Mouse (Mus musculus): ENCODE results near the gene Hectd3. TPM values are rescaled to one million over a fixed set of nuclear protein-coding genes. Genes with fewer than 3 reads are reported as not detected.

Gene Hectd3
- total and polyA plus RNA-seq, 2 experiments, result 22.6 to 83.2 TPM

DNA sequence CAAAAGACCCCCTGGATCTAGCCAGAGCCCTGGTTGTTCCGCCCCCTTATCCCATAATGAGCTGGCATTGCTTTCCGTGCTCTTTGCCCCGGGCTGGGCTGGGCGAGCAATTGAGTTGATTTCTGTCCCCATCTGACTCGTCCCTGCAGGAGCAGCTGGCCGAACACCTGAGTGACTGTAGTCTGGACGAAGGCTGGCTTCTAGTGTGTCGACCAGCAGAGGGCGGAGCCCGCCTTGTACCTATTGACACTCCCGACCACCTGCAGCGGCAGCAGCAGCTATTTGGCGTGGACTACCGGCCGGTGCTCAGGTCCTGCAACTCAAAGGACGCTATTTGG lies 650 bp downstream of the Hectd3 start:
- Histone ChIP-seq H3K79me2 (ENCODE audit: control insufficient read depth, insufficient read depth, low read length) (0 out of 2 replicates have a peak, but pooled peaks cover 4% of the 10 kb centered on the region), H3K4me3 (ENCODE audit: insufficient read depth, low read depth, low read length) (peak overlapping the region; percentile 95), H3K36me3 (ENCODE audit: control insufficient read depth, insufficient read depth, low read length) (peaks cover 23% of the 10 kb centered on the region), H3K4me1 (ENCODE audit: control insufficient read depth, insufficient read depth, low read length) (peaks cover 15% of the 10 kb centered on the region), H3K27ac (replicated peaks; ENCODE audit: insufficient read depth, low read depth, low read length) (peak overlapping the region; percentile 96), H3K9ac (ENCODE audit: low read depth, low read length) (peak overlapping the region; percentile 98), H3K27me3 (ENCODE audit: control insufficient read depth, insufficient read depth, low read length) (no peaks in the 10 kb centered on the region)
- peak; percentile 84 for DNase-seq (ENCODE audit: extremely low read depth, low read depth, low spot score)
- WGBS, result under 1% methylated on average over 16 of the region's 16 CpGs
- TF ChIP-seq CTCF (IDR thresholded peaks at IDR 0.05; ENCODE audit: low read depth, low read length) (peak; percentile 80), POLR2A (IDR thresholded peaks at IDR 0.05; ENCODE audit: extremely low read depth, insufficient read depth, low read length) (no peak)

DNA sequence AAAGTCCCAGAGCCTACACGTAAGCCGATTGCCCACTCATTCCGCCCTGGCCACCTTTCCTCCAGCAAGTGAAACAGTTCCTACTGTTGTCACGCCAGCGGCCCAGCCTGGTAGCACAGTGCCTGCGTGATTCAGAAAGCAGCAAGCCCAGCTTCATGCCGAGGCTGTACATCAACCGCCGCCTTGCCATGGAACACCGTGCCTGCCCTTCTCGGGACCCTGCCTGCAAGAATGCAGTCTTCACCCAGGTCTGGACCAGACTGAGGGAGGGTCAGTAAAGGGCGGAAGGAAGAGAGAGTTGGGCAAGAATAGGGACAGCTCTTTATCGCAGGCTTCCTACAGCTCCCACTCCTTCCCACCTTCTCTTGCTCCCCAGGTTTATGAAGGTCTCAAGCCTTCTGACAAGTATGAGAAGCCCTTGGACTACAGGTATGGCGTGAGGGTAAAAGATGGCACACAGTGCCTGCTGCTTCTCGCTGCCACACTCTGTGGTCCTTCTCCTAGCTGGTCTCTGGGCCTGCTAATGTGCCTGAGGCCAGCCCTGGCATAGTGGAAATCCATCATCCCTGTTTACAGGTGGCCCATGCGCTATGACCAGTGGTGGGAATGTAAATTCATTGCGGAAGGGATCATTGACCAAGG lies 4.5 kb downstream of the Hectd3 start:
- TF ChIP-seq POLR2A (IDR thresholded peaks at IDR 0.05; ENCODE audit: extremely low read depth, insufficient read depth, low read length) (no peak), CTCF (IDR thresholded peaks at IDR 0.05; ENCODE audit: low read depth, low read length) (no peak)
- Histone ChIP-seq H3K36me3 (ENCODE audit: control insufficient read depth, insufficient read depth, low read length) (peaks cover 31% of the 10 kb centered on the region), H3K79me2 (ENCODE audit: control insufficient read depth, insufficient read depth, low read length) (no peaks in the 10 kb centered on the region), H3K27me3 (ENCODE audit: control insufficient read depth, insufficient read depth, low read length) (no peaks in the 10 kb centered on the region), H3K4me3 (ENCODE audit: insufficient read depth, low read depth, low read length) (no peak overlapping the region), H3K27ac (replicated peaks; ENCODE audit: insufficient read depth, low read depth, low read length) (no peak overlapping the region), H3K4me1 (ENCODE audit: control insufficient read depth, insufficient read depth, low read length) (peaks cover 7% of the 10 kb centered on the region), H3K9ac (ENCODE audit: low read depth, low read length) (no peak overlapping the region)
- WGBS, result 97% methylated on average over 17 of the region's 17 CpGs
- no peak for DNase-seq (ENCODE audit: extremely low read depth, low read depth, low spot score)

DNA sequence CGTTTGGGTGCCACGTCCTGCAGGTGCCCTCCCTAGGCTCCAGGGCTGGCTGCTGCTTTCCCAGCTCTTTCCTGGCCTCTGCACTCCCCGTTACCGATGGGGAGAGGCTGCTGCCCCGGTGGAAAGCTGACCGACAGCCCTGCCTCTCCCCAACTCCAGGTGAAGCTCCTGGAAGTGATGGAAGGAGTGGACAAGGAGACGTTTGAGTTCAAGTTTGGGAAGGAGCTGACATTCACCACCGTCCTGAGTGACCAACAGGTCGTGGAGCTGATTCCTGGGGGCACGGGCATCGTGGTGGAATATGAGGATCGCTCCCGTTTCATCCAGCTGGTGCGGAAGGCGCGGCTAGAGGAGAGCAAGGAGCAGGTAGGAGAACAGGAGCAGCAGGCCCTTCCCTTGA lies 6.8 kb downstream of the Hectd3 start:
- 94% methylated on average over 16 of the region's 16 CpGs for WGBS
- Histone ChIP-seq H3K27ac (replicated peaks; ENCODE audit: insufficient read depth, low read depth, low read length) (no peak overlapping the region), H3K9ac (ENCODE audit: low read depth, low read length) (no peak overlapping the region), H3K79me2 (ENCODE audit: control insufficient read depth, insufficient read depth, low read length) (no peaks in the 10 kb centered on the region), H3K4me1 (ENCODE audit: control insufficient read depth, insufficient read depth, low read length) (no peaks in the 10 kb centered on the region), H3K27me3 (ENCODE audit: control insufficient read depth, insufficient read depth, low read length) (no peaks in the 10 kb centered on the region), H3K4me3 (ENCODE audit: insufficient read depth, low read depth, low read length) (no peak overlapping the region), H3K36me3 (ENCODE audit: control insufficient read depth, insufficient read depth, low read length) (peaks cover 32% of the 10 kb centered on the region)
- no peak for DNase-seq (ENCODE audit: extremely low read depth, low read depth, low spot score)
- TF ChIP-seq CTCF (IDR thresholded peaks at IDR 0.05; ENCODE audit: low read depth, low read length) (no peak), POLR2A (IDR thresholded peaks at IDR 0.05; ENCODE audit: extremely low read depth, insufficient read depth, low read length) (no peak)

DNA sequence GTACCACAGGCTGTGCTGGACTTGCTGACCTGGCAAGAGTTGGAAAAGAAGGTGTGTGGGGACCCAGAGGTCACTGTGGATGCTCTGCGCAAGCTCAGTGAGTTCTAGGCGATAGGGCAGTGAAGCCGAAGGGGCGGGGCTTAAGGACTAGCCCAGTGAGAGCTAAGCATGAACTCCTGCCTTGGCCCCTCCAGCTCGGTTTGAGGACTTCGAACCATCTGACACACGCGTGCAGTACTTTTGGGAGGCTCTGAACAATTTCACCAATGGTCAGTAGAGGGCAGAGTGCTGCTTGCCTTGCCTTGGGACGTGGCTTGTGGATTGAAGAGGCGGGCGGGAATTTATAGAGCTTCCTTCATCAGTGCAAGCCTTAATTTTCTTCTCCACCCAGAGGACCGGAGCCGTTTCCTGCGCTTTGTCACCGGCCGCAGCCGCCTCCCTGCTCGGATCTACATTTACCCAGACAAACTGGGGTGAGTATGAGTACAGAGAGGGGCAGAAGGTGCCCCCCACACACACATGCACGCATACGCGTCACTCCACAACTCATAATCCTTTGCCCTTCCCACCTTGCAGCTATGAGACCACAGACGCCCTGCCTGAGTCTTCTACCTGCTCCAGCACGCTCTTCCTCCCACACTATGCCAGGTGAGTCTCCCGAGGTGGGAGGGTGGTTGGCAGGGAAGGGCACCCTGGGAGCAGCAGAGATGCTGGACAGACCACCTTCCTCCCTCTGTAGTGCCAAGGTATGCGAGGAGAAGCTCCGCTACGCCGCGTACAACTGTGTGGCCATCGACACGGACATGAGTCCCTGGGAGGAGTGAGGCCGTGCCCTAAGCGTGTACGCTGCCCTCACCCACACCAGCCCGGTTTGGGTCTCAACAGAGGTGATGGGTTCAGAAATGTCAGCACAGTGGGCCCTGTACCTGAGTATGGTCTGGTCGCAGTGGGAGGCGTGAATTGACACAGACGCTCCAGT lies 7.7 kb downstream of the Hectd3 start:
- no peaks in the 10 kb centered on the region for H3K79me2 ChIP-seq (ENCODE audit: control insufficient read depth, insufficient read depth, low read length)
- H3K9ac ChIP-seq (ENCODE audit: low read depth, low read length), result no peak overlapping the region
- H3K27ac ChIP-seq (replicated peaks; ENCODE audit: insufficient read depth, low read depth, low read length), result no peak overlapping the region
- 70% methylated on average over 38 of the region's 38 CpGs for WGBS
- DNase-seq (ENCODE audit: extremely low read depth, low read depth, low spot score), result peak; percentile 75
- H3K4me1 ChIP-seq (ENCODE audit: control insufficient read depth, insufficient read depth, low read length), result no peaks in the 10 kb centered on the region
- H3K4me3 ChIP-seq (ENCODE audit: insufficient read depth, low read depth, low read length), result no peak overlapping the region
- H3K36me3 ChIP-seq (ENCODE audit: control insufficient read depth, insufficient read depth, low read length), result peaks cover 30% of the 10 kb centered on the region
- no peaks in the 10 kb centered on the region for H3K27me3 ChIP-seq (ENCODE audit: control insufficient read depth, insufficient read depth, low read length)
- TF ChIP-seq CTCF (IDR thresholded peaks at IDR 0.05; ENCODE audit: low read depth, low read length), result peak; percentile 79
- no peak for TF ChIP-seq POLR2A (IDR thresholded peaks at IDR 0.05; ENCODE audit: extremely low read depth, insufficient read depth, low read length)

DNA sequence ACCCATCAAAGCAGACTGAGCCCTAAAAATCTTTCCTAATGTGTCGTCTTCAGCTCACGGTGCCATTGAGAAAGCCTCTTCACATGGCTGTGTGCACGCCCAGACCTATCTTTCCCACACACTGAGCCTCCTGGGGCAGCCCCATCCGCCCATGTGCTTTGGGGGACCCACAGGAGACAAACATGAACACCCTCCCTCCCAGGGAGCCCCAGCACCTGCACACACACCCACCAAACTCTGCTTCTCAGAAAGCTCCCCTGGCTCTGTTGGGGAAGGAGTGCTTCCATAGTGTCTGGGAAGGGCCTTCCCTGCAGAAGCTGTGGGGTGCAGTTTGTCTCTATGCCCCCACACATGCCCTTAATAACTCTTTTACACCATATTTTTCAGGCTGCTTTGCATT lies 9.5 kb downstream of the Hectd3 start:
- no peaks in the 10 kb centered on the region for H3K4me1 ChIP-seq (ENCODE audit: control insufficient read depth, insufficient read depth, low read length)
- DNase-seq (ENCODE audit: extremely low read depth, low read depth, low spot score), result no peak
- H3K9ac ChIP-seq (ENCODE audit: low read depth, low read length), result no peak overlapping the region
- H3K79me2 ChIP-seq (ENCODE audit: control insufficient read depth, insufficient read depth, low read length), result no peaks in the 10 kb centered on the region
- peaks cover 22% of the 10 kb centered on the region for H3K36me3 ChIP-seq (ENCODE audit: control insufficient read depth, insufficient read depth, low read length)
- no peak for TF ChIP-seq POLR2A (IDR thresholded peaks at IDR 0.05; ENCODE audit: extremely low read depth, insufficient read depth, low read length)
- TF ChIP-seq CTCF (IDR thresholded peaks at IDR 0.05; ENCODE audit: low read depth, low read length), result no peak
- no peak overlapping the region for H3K4me3 ChIP-seq (ENCODE audit: insufficient read depth, low read depth, low read length)
- no peak overlapping the region for H3K27ac ChIP-seq (replicated peaks; ENCODE audit: insufficient read depth, low read depth, low read length)
- 98% methylated on average over 4 of the region's 4 CpGs for WGBS
- H3K27me3 ChIP-seq (ENCODE audit: control insufficient read depth, insufficient read depth, low read length), result no peaks in the 10 kb centered on the region
